Mouse (Mus musculus) adrenal gland, adult 2 months (tissue): ENCODE data around the gene Tnpo2. TPM values are rescaled to one million over a fixed set of nuclear protein-coding genes. Genes with fewer than 3 reads are reported as not detected.

Source experiments
- DNase-seq: peaks from one replicate; pipeline ENCODE4 v3.0.0; 2021
- long read RNA-seq: library from polyadenylated mRNA; stranded (forward); transcript quantifications from one replicate; pipeline ENCODE4 v2.0.0, GENCODE M21; 2021
- polyA plus RNA-seq: library from polyadenylated mRNA; depleted of rRNA; stranded (reverse); fragments of >200 nt; gene quantifications from 2 replicates; pipeline ENCODE4 v1.2.3, GENCODE M21; 2012; rRNA removed
- total RNA-seq, 2 experiments: library from RNA; stranded (reverse); gene quantifications; 2 replicates each; pipeline ENCODE4 v1.2.3; 2021

The Tnpo2 gene
- total RNA-seq (100 to 1,000 TPM in 1 of 2 experiments, 10 to 100 TPM in 1; 68.3 to 101 TPM), polyA plus RNA-seq (44.7 and 54.1 TPM in 2 replicates)
- long read RNA-seq, full-length matches to known transcripts = 1 of 22 reads
- long read RNA-seq, partial matches to known transcripts = 10 of 22 reads
- long read RNA-seq, other reads (novel, unspliced or antisense) = 11 of 22 reads

DNA sequence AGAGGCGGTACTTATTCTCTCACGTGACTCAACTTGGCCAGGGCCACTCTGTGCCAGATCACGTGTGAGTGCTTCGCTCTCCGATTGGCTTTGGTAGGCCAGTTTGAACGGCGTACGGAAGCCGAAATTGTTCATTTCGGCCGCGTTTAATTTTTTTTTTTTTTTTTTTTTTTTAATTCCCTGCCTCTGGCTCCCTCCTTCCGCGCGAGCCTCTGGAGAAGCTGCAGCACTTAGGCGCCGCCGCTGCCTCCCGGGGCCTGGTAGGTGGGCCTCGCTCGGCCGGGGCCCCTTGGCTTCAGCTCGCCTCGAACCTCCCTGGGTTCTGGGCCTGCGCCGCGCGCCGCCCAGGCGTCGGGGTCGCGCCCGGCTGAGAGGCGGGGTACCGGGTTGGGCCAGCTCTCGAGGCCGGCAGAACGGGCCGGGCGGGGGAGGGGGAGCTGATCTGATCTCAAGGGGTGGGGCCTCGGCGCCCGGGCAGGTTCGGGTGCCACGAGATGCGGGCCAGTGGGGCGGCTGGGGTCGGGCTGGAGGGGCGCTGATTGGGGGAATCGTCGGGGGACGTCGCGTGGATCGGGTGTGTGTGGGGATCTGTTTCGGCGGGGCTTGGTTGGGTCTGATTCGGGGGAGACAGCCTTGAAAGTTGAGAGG lies at the start of gene Tnpo2:
Tnpo2 (plus strand) TSS at position 198 of the 648 bp plus-strand sequence.
- DNase-seq = peak; percentile 95

DNA sequence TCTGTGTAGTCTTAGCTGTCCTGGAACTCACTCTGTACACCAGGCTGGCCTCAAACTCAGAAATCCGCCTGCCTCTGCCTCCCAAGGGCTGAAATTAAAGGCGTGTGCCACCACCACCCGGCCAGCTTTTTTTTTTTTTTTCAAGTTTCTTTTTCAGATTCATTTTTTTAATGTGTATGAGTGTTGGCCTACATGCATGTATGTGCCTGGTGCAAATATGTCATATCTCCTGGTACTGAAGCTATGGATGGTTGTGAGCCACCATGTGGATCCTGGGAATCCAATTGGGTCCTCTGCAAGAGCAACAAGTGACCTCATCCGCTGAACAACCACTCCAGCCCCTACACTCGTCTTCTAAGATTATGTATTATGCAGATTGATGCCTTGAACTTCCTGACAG lies 49.3 kb upstream of the Tnpo2 start:
- no peak for DNase-seq

DNA sequence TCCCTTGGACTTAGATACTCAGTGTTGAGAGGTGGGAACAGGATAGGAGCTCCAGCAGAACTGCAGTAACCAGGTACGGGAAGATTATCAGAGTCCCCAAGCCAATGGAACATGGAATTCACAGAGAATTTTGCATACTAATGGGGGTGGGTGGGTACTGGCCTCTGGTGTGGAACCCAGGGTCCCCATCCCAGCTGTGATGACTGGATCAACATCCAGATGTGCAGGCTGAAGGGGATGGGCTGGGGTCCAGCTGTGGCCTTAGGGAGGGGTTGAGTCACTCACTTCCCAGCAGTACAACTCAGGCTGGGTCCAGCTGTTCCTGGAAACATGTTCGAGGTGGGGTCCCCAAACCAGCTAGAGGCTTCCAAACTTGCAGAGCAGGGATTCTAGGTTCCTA lies 48.8 kb upstream of the Tnpo2 start:
- no peak for DNase-seq

DNA sequence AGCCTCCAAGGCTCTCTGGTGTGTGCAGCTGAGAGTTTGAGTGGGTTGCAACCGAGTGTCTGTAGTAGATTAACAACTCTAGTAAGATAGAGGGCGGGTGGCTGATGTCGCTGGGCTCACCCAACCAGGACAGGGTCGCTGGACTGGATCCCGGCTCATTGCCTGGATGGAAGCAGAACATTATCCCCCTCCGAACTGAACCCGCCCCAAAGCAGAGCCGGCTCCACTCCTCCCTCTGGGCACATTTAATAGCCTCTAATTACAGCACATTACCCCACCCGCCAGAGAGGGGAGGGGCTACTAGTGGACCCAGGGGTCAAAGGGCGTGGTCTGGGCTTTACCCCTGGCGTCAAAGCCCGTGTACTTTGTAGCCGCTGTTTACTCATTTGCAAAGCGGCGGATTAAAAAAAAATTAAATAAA lies 47.4 kb upstream of the Tnpo2 start:
- peak; percentile 58 for DNase-seq

DNA sequence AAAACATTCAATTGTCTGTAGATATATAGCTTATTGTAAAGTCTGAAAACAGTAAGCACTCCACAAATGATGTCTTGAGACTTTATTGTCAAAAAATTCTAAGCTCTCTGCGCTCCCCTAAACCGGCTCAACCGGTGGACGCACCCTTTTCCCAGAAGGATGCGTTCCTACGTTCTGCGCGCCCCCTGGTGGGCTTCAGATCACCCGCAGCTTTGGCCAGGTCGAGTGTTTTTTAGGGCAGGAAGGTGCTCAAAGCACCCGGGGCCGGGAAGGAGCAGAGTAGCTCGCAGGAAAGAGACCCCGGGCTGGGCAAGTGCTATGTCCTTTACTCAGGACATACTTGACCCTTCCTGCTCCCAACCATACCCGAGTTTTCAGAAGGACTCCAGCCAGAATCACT lies 46.9 kb upstream of the Tnpo2 start:
- DNase-seq = peak; percentile 94

DNA sequence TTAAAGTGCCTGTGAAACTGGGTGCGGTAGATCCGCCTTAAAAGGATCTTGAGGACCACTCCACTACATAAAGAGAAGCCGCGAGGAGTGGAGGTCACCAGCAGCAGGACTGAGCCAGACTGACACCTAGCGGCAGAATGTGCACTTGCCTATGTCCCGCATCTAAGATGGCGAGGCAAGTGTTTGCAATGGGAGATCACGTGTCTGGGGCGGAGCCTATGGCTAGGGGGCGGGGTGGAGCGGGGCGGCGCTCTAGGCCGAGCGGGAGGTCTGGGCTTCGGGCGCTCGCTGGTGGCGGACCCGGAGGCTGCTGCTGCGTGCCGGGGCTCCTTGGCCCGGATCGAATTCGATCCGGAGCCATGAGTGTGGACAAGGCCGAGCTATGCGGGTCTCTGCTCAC lies 46.4 kb upstream of the Tnpo2 start, which contains the start of gene Hook2:
Hook2 (plus strand) TSS at position 255 of the 400 bp plus-strand sequence.
- DNase-seq = peak; percentile 97

DNA sequence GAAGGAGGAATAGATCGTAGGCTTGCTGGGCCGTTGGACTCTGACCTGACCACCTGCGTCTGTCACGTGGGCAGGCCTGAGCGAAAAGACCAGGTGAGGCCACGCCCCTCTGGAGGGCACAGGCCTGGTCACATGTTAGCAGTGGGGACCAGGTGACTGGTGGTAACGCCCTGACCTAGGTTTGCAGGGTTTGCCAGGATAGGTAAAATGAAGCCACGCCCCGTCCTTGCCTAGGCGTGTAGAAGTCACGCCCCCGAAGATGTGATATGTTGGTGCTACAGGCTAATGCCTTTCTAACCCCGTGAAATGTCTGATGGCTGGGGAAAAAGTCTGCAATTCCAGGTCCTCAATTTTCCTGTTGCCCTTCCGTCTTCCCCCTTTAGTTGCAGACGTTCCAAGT lies 45.9 kb upstream of the Tnpo2 start:
- no peak for DNase-seq

DNA sequence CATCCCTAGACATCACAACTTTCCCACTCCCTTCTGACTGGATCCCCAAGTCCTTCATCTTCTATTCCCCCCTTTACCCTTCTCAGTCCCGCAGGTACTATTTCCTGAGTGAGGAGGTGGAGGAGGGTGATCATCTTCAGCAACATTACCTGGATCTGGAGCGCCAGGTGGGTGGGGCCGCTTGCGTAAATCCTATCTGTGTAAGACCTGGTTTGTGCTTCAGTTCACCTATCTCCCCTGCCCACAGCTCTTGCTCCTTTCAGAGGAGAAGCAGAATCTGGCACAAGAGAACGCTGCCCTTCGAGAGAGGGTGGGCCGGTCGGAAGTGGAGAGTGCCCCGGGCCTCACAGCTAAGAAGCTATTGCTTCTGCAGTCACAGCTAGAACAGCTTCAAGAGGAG lies 42.3 kb upstream of the Tnpo2 start:
- DNase-seq = no peak

DNA sequence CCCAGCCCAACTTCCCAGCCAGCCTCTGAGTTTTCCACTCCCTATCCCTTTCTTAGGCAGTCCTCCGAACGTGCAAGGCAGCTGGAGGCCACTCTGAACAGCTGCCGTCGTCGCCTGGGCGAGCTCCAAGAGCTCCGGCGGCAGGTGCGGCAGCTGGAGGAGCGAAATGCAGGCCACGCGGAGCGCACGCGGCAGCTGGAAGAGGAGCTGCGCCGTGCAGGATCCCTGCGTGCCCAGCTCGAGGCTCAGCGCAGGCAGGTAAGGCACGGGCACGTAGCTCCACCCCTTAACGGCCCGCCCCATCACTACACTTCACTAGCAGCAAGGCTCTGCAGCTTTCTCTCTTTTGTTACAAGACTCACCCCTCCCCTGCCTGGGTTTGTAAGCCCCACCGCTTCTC lies 41.0 kb upstream of the Tnpo2 start:
- no peak for DNase-seq

DNA sequence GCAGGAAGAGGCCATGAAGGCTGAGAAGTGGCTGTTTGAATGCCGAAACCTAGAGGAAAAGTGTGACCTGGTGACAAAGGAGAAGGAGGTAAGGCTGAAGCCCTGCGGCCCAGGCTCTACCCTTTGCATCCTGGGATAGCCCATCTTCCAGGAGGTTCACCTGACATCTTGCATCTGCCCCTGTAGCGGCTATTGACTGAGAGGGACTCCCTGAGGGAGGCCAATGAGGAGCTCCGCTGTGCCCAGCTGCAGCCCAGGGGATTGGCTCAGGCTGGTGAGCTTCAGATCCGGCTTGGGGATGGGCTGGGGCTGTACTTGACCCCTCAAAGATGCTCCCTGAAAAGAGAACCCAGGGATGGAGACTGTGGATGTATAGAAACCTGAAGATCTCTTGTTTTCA lies 39.7 kb upstream of the Tnpo2 start:
- no peak for DNase-seq

DNA sequence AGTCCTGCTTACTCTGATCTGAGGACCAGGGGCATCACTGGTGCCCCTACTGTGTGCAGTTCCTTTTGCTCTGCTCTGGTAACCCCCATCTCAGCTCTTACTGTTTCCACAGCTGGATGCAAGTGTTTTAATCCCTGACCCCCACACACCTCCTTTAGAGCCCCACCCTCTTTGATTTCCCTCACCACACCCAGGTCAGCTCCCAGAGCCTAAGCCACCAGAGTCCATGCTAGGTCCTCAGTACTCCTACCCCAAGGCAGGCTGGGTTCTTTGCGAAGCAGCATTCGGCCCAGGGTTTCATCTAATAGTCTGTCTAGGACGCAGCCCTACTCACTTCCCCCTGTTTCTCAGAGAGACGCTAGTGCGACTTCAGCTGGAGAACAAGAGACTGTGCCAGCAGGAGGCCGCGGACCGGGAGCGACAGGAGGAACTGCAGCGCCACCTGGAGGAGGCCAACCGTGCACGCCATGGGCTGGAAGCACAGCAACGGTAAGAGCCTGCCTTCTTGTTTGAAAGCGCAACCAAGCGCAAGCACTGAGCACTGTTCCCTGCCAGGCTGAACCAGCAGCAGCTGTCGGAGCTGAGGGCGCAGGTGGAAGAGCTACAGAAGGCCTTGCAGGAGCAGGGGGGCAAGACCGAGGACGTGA lies 38.9 kb upstream of the Tnpo2 start:
- peak; percentile 91 for DNase-seq

DNA sequence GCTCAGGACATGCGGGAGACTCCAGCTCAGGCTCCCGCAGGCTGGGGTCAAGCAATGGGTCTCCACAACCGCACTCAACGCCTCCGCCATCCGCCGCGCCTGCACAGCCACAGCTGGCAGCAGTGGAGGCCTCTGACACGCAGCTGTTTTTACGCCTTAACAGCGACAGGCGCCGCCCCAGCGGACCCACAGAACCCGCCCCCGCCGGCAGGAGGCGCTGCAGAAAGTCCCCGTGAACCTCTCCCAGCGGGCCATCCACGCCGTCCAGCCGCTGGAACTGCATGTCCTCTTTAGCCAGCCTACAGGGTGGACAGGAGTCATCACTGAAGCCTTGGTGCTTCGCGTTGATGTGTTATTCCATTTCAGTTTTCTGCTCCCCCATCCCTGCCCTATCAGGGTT lies 29.0 kb upstream of the Tnpo2 start:
- peak; percentile 51 for DNase-seq

DNA sequence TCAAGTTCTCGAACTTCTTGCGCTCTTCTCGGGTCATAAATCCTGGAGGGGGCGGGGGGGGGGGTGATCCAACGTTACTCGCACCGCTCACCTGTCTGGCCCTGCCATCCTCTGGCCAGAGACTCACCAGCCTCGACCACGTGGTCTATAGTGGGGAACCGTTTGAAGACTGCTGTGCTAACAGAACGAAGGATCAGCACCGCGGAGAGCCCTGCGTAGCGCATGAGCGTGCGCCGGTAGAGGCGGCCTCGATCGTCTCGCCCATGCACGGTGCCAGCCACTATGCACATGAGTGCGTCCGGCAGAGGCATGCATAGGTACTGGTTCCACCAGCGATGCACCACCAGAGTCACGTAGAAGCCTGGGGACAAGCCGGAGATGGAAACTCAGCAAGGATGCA lies 25.5 kb upstream of the Tnpo2 start:
- no peak for DNase-seq

DNA sequence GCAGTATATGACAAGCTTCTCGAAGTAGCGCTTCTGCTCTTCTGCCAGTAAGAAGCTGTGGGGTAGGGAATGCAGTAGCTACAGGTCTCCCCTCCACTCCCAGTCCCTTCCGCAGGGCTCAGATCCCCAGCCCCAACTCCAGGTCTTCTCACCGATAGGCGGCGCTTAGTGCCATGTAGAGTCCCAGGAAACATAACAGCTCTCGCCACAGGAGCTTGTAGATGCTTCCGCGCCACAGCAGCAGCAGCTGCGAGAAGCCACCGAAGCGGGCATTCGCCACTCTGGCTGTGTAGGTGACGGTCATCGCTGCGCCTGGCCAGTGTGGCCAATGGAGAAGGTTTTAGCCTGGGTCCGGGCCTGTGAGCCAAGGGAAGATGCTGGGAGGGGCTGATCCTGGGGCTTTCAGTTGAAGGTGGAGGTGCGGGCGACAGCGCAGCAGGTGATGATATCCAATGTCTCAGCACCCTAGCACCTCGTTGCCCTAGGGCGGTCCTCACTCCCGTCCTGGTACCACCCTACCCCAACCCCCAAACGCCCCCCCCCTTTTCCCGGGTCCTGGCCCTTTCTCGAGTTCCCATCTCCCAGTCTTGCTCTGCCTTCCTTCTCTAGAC lies 23.4 kb upstream of the Tnpo2 start:
- DNase-seq = peak; percentile 76

DNA sequence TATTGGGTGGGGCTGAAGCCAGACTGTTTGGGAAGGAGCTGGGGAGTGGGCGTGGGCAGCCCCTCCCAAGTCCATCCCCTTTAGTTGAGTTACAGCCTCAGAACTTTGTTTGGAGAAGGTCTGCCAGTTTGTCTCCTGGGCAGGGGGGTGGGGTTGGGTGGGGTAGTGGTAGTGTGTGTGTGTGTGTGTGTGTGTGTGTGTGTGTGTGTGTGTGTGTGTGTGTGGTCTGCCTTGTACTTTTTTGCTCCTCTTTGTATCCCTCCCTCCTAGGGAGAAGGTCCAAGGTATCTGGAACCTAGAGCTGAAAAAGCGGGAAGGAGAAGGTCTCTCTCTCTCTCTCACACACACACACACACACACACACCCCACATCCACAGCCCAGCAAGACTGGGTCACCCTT lies 22.3 kb upstream of the Tnpo2 start, which contains the start of gene Best2:
Best2 (minus strand) TSS at position 101 of the 400 bp plus-strand sequence.
- no peak for DNase-seq

DNA sequence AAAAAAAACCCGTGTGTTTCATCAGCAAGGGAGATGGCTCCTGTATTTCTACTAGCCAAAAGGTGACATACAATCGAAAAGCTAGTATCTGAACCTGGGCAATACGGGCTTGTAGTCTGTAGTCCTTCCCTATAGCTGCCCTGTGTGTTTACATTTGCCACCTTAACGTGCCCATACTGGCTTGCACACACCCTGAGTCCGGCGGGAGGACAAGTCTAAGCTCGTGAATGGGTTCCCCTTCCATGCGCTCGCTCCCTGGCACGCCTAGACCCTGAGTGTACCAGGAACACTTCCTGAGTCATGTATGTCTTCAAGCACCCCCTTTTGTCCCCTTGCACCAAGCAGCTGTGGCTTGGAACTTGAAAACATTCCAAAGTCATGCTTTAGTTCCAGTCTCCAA lies 20.0 kb upstream of the Tnpo2 start:
- DNase-seq = no peak

DNA sequence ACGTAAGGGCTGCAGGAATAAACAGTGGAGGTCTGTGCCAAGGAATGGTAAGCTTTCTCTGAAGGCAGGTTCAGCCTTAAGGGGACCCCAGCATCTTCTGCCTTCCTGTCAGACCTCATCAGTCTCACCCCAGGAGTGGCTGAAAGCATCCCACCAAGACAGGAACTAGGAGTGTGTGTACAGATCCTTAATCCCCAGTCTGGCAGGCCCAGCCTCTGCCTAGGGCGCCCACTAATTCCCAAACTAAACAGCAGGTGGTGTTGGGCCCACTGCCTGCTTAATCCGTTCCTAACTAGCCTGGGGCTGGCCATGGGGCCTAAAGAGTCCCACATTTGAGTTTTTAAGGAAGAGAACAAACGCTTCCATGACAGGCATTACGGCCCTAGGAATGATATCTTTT lies 19.5 kb upstream of the Tnpo2 start:
- DNase-seq = no peak

DNA sequence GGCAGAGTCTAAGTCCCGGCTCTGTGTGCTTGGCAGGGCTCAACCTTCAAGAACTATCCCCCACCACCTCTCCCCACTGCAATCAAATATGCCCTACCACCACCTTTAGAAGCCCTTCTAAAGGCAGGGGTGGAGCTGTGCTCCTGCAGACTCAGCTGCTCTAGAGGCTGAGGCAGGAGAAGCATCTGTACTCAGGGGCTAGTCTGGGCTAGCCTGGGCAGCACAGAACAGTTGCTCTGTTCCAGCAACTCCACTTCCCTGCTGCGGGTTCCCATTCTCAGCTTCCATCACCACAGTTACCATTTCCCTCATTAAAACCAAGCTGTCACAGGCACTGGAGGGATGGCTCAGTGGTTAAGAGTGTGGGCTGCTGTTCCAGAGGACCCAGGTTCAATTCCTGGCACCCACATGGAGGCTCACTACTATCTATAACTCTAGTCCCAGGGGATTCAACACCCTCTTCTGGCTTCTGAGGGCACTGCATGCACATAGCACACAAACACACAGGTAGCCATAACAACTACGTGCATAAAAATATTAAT lies 15.1 kb upstream of the Tnpo2 start:
- DNase-seq = no peak

DNA sequence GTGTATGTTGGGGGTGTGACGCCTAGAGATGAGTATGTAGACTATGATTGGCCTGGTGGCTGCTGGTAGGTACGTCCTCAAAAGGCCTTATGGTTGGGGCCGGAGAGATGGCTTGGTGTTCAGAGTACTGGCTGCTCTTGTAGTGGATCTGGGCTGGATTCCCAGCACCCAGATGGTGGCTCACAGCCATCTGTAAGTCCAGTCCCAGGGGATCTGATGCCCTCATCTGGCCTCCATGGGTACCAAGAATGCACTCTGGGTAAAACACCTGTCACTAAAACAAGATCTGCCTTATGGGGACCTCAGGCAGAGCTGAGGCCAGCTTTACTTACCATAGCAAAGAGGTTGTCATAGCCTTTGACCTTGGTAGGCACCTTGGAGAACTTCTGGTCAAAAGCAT lies 12.9 kb upstream of the Tnpo2 start:
- DNase-seq = no peak

DNA sequence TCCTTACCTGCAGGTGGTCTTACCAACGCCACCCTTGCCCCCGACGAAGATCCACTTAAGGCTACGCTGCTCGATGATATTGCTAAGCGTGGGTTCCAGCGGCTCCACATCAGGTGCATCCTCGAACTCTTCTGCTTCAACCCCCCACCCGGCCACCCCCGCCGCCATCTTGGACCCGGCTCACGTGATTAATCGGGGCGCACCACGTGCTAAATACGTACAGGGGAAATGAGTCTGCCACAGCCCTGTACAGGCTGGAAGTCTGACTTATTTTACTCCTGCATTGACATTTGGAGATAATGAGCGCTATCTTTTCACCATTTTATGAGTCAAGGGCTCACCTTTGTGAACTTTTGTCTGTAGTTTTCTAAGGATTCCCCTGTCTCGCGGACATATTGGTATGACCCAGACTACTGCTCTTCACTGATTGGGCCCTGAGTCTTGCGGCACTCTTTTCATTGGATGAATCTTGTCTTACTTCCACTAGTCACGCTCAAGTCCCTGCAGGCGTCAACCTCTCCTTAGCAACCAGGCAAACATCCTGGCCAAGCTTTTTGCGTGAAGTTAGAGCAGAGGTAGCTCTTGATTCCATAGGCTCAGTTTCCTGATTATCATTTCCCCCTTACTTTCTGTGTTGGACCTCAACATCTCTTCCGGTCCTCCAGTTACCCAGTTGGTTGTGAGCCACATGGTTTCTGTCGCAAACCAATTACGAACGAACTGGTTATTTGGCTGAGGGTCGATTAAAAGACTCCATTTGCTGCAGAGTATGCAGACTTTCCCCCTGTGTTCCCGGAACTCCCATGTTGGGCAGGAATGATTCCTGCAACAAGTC lies 11.4 kb upstream of the Tnpo2 start, which contains the start of gene Asna1:
Asna1 (minus strand) TSS at position 184 of the 835 bp plus-strand sequence.
- peak; percentile 84 for DNase-seq

DNA sequence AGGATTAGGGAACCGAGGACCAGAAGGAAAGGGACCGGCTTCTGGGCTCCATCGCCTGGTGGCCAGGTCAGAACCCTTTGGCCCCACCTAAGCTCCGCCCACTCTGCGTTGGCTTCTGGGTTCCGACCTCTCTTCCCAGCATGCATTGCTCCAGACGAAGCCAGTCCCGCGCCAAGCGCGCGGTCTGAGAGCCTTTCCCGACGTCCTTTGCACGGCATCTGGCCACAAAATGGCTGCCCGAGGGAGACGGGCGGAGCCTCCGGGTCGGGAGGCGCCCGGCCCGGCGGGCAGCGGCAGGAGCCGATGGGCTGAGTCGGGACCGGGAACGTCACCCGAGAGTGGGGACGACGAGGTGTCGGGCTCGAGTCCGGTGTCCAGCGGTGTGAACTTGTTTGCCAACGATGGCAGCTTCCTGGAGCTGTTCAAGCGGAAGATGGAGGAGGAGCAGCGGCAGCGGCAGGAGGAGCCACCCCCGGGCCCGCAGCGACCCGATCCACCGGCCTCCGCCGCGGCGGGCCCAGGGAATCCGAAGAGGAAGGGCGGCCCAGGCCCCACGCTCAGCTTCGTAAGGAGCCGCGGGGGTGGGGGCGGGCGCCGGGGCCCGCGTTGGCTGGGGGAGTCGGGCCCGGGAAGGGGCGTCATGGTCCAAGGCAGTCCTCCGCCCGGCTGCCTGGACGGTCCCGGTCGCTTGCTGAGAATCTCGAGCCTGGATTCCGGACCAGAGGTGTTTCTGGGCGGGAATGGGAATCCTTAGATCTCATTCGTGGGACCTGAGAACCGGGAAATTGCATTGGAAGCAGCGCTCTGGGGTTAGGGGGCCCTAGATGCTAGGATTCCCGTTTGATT lies 9.8 kb upstream of the Tnpo2 start, which contains the start of gene Trir:
Trir (plus strand) TSS at position 154 of the 846 bp plus-strand sequence.
- peak; percentile 98 for DNase-seq
